Mouse (Mus musculus): ENCODE measurements around the gene Dlgap4. TPM values are rescaled to one million over a fixed set of nuclear protein-coding genes. Genes with fewer than 3 reads are reported as not detected.
A peak's percentile ranks its signal among the peaks of the same experiment; 100 is the strongest.

Dlgap4 gene
- total RNA-seq, 1 experiment from 2014 or later: 29.2 TPM

GRCm38 (mm10) chr2:156682965-156683364 is 69.5 kb downstream of the Dlgap4 start:
- ATAC-seq (replicated peaks; ENCODE audit: insufficient number of reproducible peaks, low FRiP score, low TSS enrichment, poor library complexity, severe bottlenecking): no peak

- no peak for ATAC-seq (replicated peaks; ENCODE audit: insufficient number of reproducible peaks, low FRiP score, low TSS enrichment, poor library complexity, severe bottlenecking)
Observed at GRCm38 (mm10) chr2:156685999-156686398, 72.5 kb downstream of the Dlgap4 start.

- ATAC-seq (replicated peaks; ENCODE audit: insufficient number of reproducible peaks, low FRiP score, low TSS enrichment, poor library complexity, severe bottlenecking): no peak
Observed at GRCm38 (mm10) chr2:156686754-156687153, 73.2 kb downstream of the Dlgap4 start.

GRCm38 (mm10) chr2:156688604-156689003 is 75.1 kb downstream of the Dlgap4 start:
- no peak for ATAC-seq (replicated peaks; ENCODE audit: insufficient number of reproducible peaks, low FRiP score, low TSS enrichment, poor library complexity, severe bottlenecking)

GRCm38 (mm10) chr2:156690833-156691232 is 77.3 kb downstream of the Dlgap4 start:
- no peak for ATAC-seq (replicated peaks; ENCODE audit: insufficient number of reproducible peaks, low FRiP score, low TSS enrichment, poor library complexity, severe bottlenecking)

GRCm38 (mm10) chr2:156691746-156692145 is 78.2 kb downstream of the Dlgap4 start:
- ATAC-seq (replicated peaks; ENCODE audit: insufficient number of reproducible peaks, low FRiP score, low TSS enrichment, poor library complexity, severe bottlenecking): no peak

- no peak for ATAC-seq (replicated peaks; ENCODE audit: insufficient number of reproducible peaks, low FRiP score, low TSS enrichment, poor library complexity, severe bottlenecking)
Observed at GRCm38 (mm10) chr2:156693241-156693807, 79.8 kb downstream of the Dlgap4 start.

GRCm38 (mm10) chr2:156697261-156697660 is 83.8 kb downstream of the Dlgap4 start:
- ATAC-seq (replicated peaks; ENCODE audit: insufficient number of reproducible peaks, low FRiP score, low TSS enrichment, poor library complexity, severe bottlenecking): no peak

GRCm38 (mm10) chr2:156698168-156698567 is 84.7 kb downstream of the Dlgap4 start:
- no peak for ATAC-seq (replicated peaks; ENCODE audit: insufficient number of reproducible peaks, low FRiP score, low TSS enrichment, poor library complexity, severe bottlenecking)

GRCm38 (mm10) chr2:156705473-156705872 is 92.0 kb downstream of the Dlgap4 start:
- peak; percentile 78 for ATAC-seq (replicated peaks; ENCODE audit: insufficient number of reproducible peaks, low FRiP score, low TSS enrichment, poor library complexity, severe bottlenecking)

- no peak for ATAC-seq (replicated peaks; ENCODE audit: insufficient number of reproducible peaks, low FRiP score, low TSS enrichment, poor library complexity, severe bottlenecking)
Observed at GRCm38 (mm10) chr2:156716683-156717082, 103.2 kb downstream of the Dlgap4 start.

GRCm38 (mm10) chr2:156717320-156718281 is 104.1 kb downstream of the Dlgap4 start:
- ATAC-seq (replicated peaks; ENCODE audit: insufficient number of reproducible peaks, low FRiP score, low TSS enrichment, poor library complexity, severe bottlenecking): no peak

- no peak for ATAC-seq (replicated peaks; ENCODE audit: insufficient number of reproducible peaks, low FRiP score, low TSS enrichment, poor library complexity, severe bottlenecking)
Observed at GRCm38 (mm10) chr2:156718793-156719192, 105.3 kb downstream of the Dlgap4 start.

- no peak for ATAC-seq (replicated peaks; ENCODE audit: insufficient number of reproducible peaks, low FRiP score, low TSS enrichment, poor library complexity, severe bottlenecking)
Observed at GRCm38 (mm10) chr2:156719549-156720312, 106.2 kb downstream of the Dlgap4 start.

- ATAC-seq (replicated peaks; ENCODE audit: insufficient number of reproducible peaks, low FRiP score, low TSS enrichment, poor library complexity, severe bottlenecking): 0 out of 2 replicates have a peak, but pooled peaks have one; percentile 2
Observed at GRCm38 (mm10) chr2:156720313-156720674, 106.8 kb downstream of the Dlgap4 start.

GRCm38 (mm10) chr2:156720675-156721553 is 107.4 kb downstream of the Dlgap4 start:
- peak; percentile 57 for ATAC-seq (replicated peaks; ENCODE audit: insufficient number of reproducible peaks, low FRiP score, low TSS enrichment, poor library complexity, severe bottlenecking)

- ATAC-seq (replicated peaks; ENCODE audit: insufficient number of reproducible peaks, low FRiP score, low TSS enrichment, poor library complexity, severe bottlenecking): no peak
Observed at GRCm38 (mm10) chr2:156721554-156722070, 108.1 kb downstream of the Dlgap4 start.

- peak; percentile 30 for ATAC-seq (replicated peaks; ENCODE audit: insufficient number of reproducible peaks, low FRiP score, low TSS enrichment, poor library complexity, severe bottlenecking)
Observed at GRCm38 (mm10) chr2:156722071-156722575, 108.6 kb downstream of the Dlgap4 start.

Data from monocyte, adult 5-6 weeks (primary cell).